In the genomic region with DNA sequence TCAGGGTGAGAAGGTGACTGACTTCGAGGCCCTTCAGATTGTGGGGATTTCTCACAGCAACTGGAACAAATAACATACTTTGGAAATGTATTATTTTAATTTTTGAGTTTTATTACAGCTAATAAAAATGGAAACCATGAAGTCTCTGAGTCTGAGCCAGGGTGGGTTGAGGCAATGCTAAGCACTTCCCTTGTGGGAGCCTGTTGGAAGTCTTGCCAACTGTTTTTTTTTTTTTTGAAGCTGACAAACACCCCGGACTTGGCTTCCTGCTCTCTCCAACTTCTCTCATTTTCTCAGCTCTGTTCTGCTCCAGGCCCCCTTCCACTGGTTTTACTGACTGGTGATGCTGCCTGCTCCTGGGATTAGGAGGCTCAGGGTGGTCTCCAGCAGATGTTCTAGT, we compare ENCODE assay signal across 25 mouse cellular contexts.
DNase-seq lines count a peak whose midpoint lies in the region; ATAC-seq and TF ChIP-seq lines count a peak whose summit lies in the region.
"Had no signal": no experiment of that assay in that cellular context is flagged by ENCODE, and none has a peak within 500 bp of the region (broad histone marks: within the 10 kb centered on the region; RNA-seq: fewer than 3 reads in every experiment).

No protein-coding gene starts in this region.

- no peak overlapping the region for H3K4me2 ChIP-seq in kidney, postnatal 0 days (ENCODE audit: low read length)
- no peak overlapping the region for H3K4me2 ChIP-seq in lung, embryonic 16.5 days (ENCODE audit: low read depth, low read length)
- H3K4me2 ChIP-seq in limb, embryonic 13.5 days (replicated peaks), result no peak overlapping the region
- H3K4me2 ChIP-seq: embryonic facial prominence, embryonic 13.5 days; forebrain, embryonic 13.5 days; heart, embryonic 13.5 days; hindbrain, embryonic 13.5 days had no signal

- H3K27me3 ChIP-seq in kidney, postnatal 0 days (ENCODE audit: insufficient read depth, low read length), result no peaks in the 10 kb centered on the region
- H3K27me3 ChIP-seq in lung, embryonic 16.5 days (ENCODE audit: control insufficient read depth, insufficient read depth, low read depth, low read length), result no peaks in the 10 kb centered on the region
- H3K27me3 ChIP-seq in limb, embryonic 10.5 days (ENCODE audit: low read depth, poor library complexity, severe bottlenecking), result no peaks in the 10 kb centered on the region
- peaks cover 13% of the 10 kb centered on the region; the same call in 1 of the 2 replicates for H3K27me3 ChIP-seq in limb, embryonic 13.5 days
- no peaks in the 10 kb centered on the region for H3K27me3 ChIP-seq in hindbrain, embryonic 10.5 days (ENCODE audit: insufficient read depth, poor library complexity, severe bottlenecking)
- H3K27me3 ChIP-seq: embryonic facial prominence, embryonic 13.5 days; heart, embryonic 13.5 days; hindbrain, embryonic 13.5 days had no signal

- DNase-seq in kidney, postnatal 0 days (ENCODE audit: low spot score), result peak; percentile 28
- DNase-seq in kidney, postnatal 10 days, result no peak
- no peak for DNase-seq in lung, postnatal 25 days (ENCODE audit: low spot score)
- no peak for DNase-seq in limb, embryonic 10.5 days (ENCODE audit: low spot score)
- DNase-seq in heart, postnatal 14 days, result no peak
- no peak for DNase-seq in hindbrain, embryonic 10.5 days (ENCODE audit: low spot score)
- DNase-seq: adrenal gland, adult 8-10 months; cerebellum, adult 11 months; cerebellum, adult 2 months; cerebellum, adult 9-11 months; cerebellum, postnatal 25 days; gastrocnemius, postnatal 10 days; gastrocnemius, postnatal 36 days; heart, adult 2 months had no signal

- H3K36me3 ChIP-seq in kidney, postnatal 0 days (ENCODE audit: insufficient read depth, low read length), result no peaks in the 10 kb centered on the region
- no peaks in the 10 kb centered on the region for H3K36me3 ChIP-seq in lung, embryonic 16.5 days (ENCODE audit: control insufficient read depth, insufficient read depth, low read length)
- no peaks in the 10 kb centered on the region for H3K36me3 ChIP-seq in limb, embryonic 10.5 days
- H3K36me3 ChIP-seq in limb, embryonic 13.5 days, result no peaks in the 10 kb centered on the region
- no peaks in the 10 kb centered on the region for H3K36me3 ChIP-seq in hindbrain, embryonic 10.5 days
- H3K36me3 ChIP-seq: embryonic facial prominence, embryonic 13.5 days; forebrain, embryonic 10.5 days; heart, embryonic 10.5 days; heart, embryonic 13.5 days; hindbrain, embryonic 13.5 days had no signal

- H3K4me3 ChIP-seq in kidney, postnatal 0 days (replicated peaks; ENCODE audit: low read depth, low read length), result no peak overlapping the region
- no peak overlapping the region for H3K4me3 ChIP-seq in lung, embryonic 16.5 days (ENCODE audit: low read length)
- no peak overlapping the region for H3K4me3 ChIP-seq in limb, embryonic 10.5 days
- no peak overlapping the region for H3K4me3 ChIP-seq in limb, embryonic 13.5 days
- no peak overlapping the region for H3K4me3 ChIP-seq in hindbrain, embryonic 10.5 days
- H3K4me3 ChIP-seq: embryonic facial prominence, embryonic 13.5 days; forebrain, embryonic 10.5 days; forebrain, embryonic 13.5 days; heart, adult 2 months; heart, embryonic 10.5 days; heart, embryonic 13.5 days; hindbrain, embryonic 13.5 days had no signal

- H3K9ac ChIP-seq in kidney, postnatal 0 days (ENCODE audit: low read depth, low read length), result no peak overlapping the region
- H3K9ac ChIP-seq in lung, embryonic 16.5 days (ENCODE audit: low read length), result no peak overlapping the region
- H3K9ac ChIP-seq in limb, embryonic 13.5 days, result no peak overlapping the region
- H3K9ac ChIP-seq: embryonic facial prominence, embryonic 13.5 days; forebrain, embryonic 13.5 days; heart, embryonic 13.5 days; hindbrain, embryonic 13.5 days had no signal

- intact Hi-C loops in heart, postnatal 14 days (cut with DNase I), result no loop called here

- ATAC-seq in kidney, postnatal 0 days (replicated peaks; ENCODE audit: low FRiP score, low read depth), result no peak
- 0 out of 2 replicates have a peak, but pooled peaks have one; percentile 10 for ATAC-seq in lung, embryonic 16.5 days (ENCODE audit: low read depth)
- ATAC-seq in limb, embryonic 13.5 days (ENCODE audit: low FRiP score, low read depth), result 0 out of 2 replicates have a peak, but pooled peaks have one; percentile 36
- ATAC-seq: activated CD4-positive, CD25-positive, alpha-beta regulatory T cell, adult 4 months; forebrain, embryonic 13.5 days; forebrain, embryonic 16.5 days; hindbrain, postnatal 0 days had no signal

- no peak for TF ChIP-seq CTCF in kidney, postnatal 0 days (IDR thresholded peaks at IDR 0.05; ENCODE audit: low read depth)

- H3K27ac ChIP-seq in kidney, postnatal 0 days, result no peak overlapping the region
- H3K27ac ChIP-seq in lung, embryonic 16.5 days (ENCODE audit: low read length), result no peak overlapping the region
- 0 out of 2 replicates have a peak overlapping the region, but pooled peaks have one; percentile 25 for H3K27ac ChIP-seq in limb, embryonic 10.5 days
- peak overlapping the region; percentile 45; the same call in 1 of the 2 replicates for H3K27ac ChIP-seq in limb, embryonic 13.5 days
- H3K27ac ChIP-seq in hindbrain, embryonic 10.5 days, result no peak overlapping the region
- H3K27ac ChIP-seq: embryonic facial prominence, embryonic 13.5 days; forebrain, embryonic 10.5 days; forebrain, embryonic 13.5 days; heart, adult 2 months; heart, embryonic 10.5 days; heart, embryonic 13.5 days; hindbrain, embryonic 13.5 days; hindbrain, postnatal 0 days had no signal

- WGBS in kidney, postnatal 0 days, result 74% methylated on average over 2 of the region's 2 CpGs
- 48% methylated on average over 2 of the region's 2 CpGs for WGBS in lung, embryonic 16.5 days
- WGBS in limb, embryonic 10.5 days, result 91% methylated on average over 2 of the region's 2 CpGs
- WGBS in limb, embryonic 13.5 days, result 38% methylated on average over 2 of the region's 2 CpGs
- 83% methylated on average over 2 of the region's 2 CpGs for WGBS in hindbrain, embryonic 10.5 days

- no peaks in the 10 kb centered on the region for H3K9me3 ChIP-seq in kidney, postnatal 0 days (replicated peaks; ENCODE audit: low read length)
- no peaks in the 10 kb centered on the region for H3K9me3 ChIP-seq in lung, embryonic 16.5 days (ENCODE audit: control insufficient read depth, low read length)
- H3K9me3 ChIP-seq in limb, embryonic 10.5 days (replicated peaks), result no peaks in the 10 kb centered on the region
- H3K9me3 ChIP-seq in limb, embryonic 13.5 days, result no peaks in the 10 kb centered on the region
- H3K9me3 ChIP-seq in hindbrain, embryonic 10.5 days, result no peaks in the 10 kb centered on the region
- H3K9me3 ChIP-seq: embryonic facial prominence, embryonic 13.5 days; forebrain, embryonic 10.5 days; heart, embryonic 10.5 days; heart, embryonic 13.5 days; hindbrain, embryonic 13.5 days had no signal

- no peaks in the 10 kb centered on the region for H3K4me1 ChIP-seq in kidney, postnatal 0 days (replicated peaks; ENCODE audit: insufficient read depth, low read length)
- H3K4me1 ChIP-seq in lung, embryonic 16.5 days (replicated peaks; ENCODE audit: control insufficient read depth, insufficient read depth, low read length), result 0 out of 2 replicates have a peak, but pooled peaks cover 3% of the 10 kb centered on the region
- H3K4me1 ChIP-seq in limb, embryonic 10.5 days, result peaks cover 17% of the 10 kb centered on the region
- peaks cover 37% of the 10 kb centered on the region for H3K4me1 ChIP-seq in limb, embryonic 13.5 days
- H3K4me1 ChIP-seq in hindbrain, embryonic 10.5 days (replicated peaks), result 0 out of 2 replicates have a peak, but pooled peaks cover 6% of the 10 kb centered on the region
- H3K4me1 ChIP-seq: forebrain, embryonic 13.5 days; heart, embryonic 10.5 days; heart, embryonic 13.5 days; hindbrain, embryonic 13.5 days had no signal

Comparison
In these comparisons a context has a peak if more than half of its experiments do, and no peak if none do; other contexts are left out.
1. H3K27ac ChIP-seq: peak in limb, embryonic 10.5 days (single experiment) and limb, embryonic 13.5 days (single experiment); none in kidney, postnatal 0 days (single experiment), lung, embryonic 16.5 days (single experiment) and hindbrain, embryonic 10.5 days (single experiment).